Mouse (Mus musculus) lung, adult 2 months (tissue): Measurements from ENCODE around the gene Trpv3.
A peak's percentile ranks its signal among the peaks of the same experiment; 100 is the strongest.

ENCODE experiments used
- CTCF ChIP-seq: fragments of 200-500 bp; IDR thresholded peaks from 2 replicates; pipeline ENCODE4 v1.5.1; 2011; ENCODE audit warnings: mild to moderate bottlenecking, low read length, control low read depth; ENCODE audit not compliant: insufficient read depth
- POLR2A ChIP-seq: fragments of 200-500 bp; IDR thresholded peaks from 2 replicates; pipeline ENCODE4 v1.6.1; 2011; ENCODE audit warnings: low read depth, mild to moderate bottlenecking, control low read depth, low read length, borderline replicate concordance; ENCODE audit errors: extremely low read depth

DNA sequence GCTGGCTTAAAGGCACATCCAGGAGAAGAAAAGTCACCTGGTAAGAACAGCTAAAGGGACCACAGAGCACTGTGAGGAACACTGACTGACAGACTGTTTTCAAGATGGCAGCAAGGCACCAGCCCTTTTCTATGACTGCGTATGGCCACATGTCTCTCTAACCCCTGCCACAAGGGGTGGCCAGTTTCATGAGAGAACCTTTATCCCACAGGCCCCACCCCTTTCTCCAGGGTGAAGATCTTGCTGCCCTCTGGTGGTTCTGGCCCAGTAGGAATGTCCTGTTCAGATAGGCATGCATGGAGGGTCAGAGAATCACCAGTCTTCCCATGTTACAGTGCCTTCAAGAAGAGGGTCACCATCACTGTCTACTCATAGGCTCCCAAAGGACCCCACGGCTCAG is 43.2 kb upstream of the Trpv3 start:
- TF ChIP-seq CTCF (peak; percentile 42; the same call in 1 of the 2 replicates), POLR2A (no peak)
